Mouse (Mus musculus): ENCODE data around the gene Dock9.

DNA sequence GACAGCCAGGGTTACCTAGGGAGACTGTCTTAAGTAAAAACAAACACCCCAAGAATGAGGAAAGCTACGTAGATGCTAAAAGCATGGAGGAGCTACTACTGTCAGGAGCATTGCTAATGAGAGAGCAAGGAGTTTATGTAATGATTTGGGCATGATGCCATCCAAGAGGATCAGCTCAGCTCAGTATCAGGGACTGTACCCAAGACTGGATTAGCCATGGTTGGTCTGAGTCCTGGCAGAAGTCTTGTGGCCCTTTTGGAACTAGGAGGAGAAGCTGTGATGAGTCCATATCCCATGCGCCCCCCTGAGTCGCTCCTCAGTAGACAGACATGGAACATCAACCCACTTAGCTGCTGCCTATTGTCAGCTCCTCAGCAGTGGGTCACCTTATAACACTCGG, 301.9 kb downstream of the Dock9 start:
- TF ChIP-seq POLR2A (IDR thresholded peaks at IDR 0.05; ENCODE audit: insufficient read depth, low read depth, low read length) (no peak), CTCF (IDR thresholded peaks at IDR 0.05; ENCODE audit: insufficient read depth, low read depth, low read length) (no peak)

Measured in olfactory bulb, adult 2 months (tissue).